Mouse (Mus musculus) CD4-positive helper T cell, adult 2 months (primary cell): Measurements from ENCODE around the gene Ankrd33b.

Experiments used
- DNase-seq: peaks from one replicate; pipeline ENCODE4 v3.0.0-alpha.2; 2012; ENCODE audit warnings: low read depth, missing footprints, low spot score

The Ankrd33b gene

DNA sequence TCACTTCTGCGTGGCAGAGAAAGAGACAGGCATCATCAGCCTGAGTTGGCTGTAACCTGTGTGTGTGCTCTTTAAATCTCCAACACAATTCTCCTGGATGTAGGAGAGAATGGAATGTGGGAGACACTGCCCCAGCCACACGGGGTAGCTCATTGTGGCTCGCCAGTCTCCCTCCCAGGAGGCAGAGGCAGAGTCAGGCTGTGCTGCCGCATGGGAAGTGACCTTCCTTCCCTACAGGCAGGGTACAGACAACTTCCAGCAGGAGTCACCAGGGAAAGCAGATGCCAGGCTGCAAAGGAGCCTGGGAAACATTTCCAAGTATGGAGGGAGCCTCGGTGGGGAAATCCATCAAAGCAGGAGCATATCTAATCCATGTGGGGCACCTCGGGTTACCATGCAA lies 62.3 kb downstream of the Ankrd33b start:
- no peak for DNase-seq

DNA sequence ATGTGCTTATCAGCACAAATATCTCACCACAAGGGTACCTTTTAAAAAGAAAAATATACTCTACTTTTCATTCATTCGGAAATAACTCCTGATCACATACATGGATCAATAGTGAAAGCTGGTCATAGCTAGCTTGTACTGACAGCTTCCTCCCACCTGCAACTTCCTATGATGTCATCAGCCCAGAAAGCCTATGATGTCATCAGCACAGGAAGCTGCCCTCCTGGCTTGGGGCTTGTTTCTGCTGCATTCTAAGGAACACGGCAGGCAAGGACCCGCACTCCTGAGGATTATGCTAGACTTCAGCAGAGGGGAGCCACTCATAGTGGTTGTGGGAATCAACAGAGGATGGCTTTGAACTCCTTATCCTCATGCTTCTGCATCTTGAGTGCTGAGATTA lies 63.2 kb downstream of the Ankrd33b start:
- no peak for DNase-seq

DNA sequence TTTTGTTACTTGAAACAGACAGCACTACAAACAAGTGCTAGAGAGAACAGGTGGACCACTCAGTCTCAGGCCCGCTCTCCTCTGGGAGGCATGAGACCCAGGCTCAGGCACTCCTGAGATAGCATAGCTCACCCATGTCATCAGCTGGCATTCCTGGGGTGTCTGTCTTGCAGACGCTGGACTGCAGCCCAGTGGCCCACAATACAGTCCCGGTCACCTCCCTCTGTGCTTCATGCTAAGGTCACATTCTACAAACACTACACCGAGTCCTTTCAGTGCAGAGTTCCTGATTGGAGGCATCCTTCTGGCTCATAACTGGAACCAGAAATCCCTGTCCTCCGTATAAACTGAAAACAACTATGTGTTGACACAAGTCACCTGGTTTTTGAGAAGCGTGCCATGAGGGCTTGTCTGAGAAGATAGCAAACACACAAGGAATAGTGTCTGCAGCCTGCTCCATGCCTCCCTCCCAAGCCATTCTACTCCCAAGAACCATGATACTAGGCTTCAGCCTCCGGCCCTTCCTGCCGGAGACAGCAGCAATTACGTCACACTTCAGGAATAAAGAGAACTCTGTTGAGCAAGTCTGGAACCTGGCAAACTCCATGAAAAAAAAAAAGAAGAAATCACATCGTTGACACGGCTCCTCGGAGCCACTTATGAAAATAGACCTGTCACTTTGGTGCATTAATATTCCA lies 65.1 kb downstream of the Ankrd33b start:
- no peak for DNase-seq

DNA sequence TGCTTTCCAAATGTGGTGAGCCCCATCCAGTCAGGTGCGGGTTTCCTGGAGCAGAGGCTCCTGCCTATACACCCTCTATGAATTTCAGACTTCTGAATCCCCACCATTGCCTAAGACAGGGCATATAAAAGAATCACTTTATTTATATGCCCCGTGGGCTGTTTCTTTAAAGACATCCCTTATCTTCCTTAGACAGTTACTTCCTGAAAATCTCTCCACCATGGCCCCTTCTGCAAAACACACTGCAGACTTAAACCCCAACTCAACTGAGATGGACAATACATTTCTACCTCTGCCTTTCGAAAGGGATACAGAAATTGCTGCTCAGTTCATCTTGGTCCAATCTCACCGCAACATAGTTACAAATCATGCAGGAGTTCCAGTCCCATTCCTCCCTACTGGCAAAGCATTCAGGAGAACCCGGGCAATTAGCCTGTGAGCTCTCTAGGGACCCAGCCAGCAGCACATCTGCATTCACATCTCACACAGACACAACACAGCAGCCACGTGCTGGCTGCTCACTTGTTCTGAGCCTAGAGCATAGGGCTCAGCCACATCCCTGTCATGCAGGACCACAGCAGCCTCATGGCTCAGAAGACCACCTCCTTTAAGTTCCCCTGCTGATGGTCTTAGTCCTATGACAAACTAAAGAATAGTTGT lies 68.1 kb downstream of the Ankrd33b start:
- DNase-seq: no peak

DNA sequence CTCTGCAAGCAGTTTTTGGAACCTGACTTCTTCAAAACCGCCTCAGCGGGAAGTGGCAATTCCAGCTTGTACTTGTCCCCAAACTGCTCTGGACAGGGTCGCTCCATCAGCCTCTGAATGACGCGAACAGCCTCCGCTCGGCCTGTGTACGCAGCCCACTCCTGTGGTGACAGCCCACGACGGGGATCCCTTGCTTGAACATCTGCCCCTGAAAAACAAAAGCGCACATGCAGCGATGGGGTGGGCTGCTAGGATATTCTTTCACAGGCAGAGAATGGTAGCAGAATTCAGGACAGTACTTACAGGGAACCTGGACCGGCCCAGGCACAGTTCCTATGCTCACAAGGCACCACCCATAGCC lies 69.8 kb downstream of the Ankrd33b start:
- no peak for DNase-seq

DNA sequence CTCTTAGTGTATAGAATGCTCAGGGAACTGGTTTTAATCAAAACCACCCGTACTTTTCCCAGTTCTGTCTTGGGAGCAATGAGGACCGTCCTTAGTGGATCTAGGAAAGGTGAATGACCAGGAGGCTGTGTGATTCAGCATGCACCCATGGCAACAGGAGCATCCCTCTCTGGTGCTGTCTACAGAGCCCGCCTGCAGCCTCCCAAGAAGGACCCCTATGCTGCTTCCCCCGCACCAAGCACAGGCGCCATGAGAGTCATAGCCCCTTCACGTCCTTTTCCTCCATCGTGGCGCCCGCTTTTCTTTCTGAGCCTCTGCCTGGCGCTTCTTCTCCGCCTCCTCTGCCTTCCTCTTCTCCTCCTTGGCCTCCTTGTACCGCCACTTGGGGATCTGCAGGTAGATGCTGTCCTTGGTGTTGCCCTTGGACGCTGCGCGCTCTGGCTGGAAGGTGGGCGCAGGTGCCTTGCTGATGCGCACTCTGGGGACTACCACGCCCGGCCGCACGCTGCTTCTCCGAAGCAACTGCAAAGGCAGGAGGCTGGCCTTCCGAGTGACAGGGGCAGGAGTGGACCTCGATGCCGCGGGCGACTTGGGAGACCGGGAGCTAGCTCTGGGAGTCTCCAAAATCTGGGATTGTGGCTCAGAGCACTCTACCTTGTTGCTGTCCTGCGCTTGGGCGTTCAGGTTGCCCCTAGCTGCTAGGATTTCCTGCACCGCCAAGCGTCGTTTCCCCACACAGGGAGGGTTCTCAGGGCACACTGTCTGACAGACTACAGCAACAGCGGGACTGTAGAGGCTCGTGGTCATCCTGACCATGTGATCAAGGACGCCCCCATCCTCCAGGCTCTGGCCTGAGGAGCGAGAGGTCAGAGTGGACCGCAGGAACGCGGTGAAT lies 70.4 kb downstream of the Ankrd33b start:
- no peak for DNase-seq

DNA sequence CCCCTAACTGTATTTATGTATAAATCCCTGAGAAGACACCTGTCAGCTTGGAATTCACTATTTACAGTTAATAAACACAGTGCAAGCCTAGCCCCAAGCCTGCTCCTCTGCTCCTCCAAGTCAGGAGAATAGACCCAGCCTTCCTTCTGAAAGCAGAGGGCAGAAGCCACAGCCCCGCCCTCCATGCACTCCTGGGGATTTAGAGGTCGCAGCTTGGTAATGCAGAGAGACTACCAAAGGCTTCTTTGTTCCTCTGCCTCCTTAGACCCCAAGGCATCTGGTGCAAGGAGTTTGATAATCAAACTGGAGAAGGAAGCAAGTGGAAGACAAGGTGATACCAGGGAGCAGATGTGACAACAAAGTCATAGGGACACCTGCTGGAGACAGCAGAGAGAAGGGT lies 73.2 kb downstream of the Ankrd33b start:
- DNase-seq: no peak

DNA sequence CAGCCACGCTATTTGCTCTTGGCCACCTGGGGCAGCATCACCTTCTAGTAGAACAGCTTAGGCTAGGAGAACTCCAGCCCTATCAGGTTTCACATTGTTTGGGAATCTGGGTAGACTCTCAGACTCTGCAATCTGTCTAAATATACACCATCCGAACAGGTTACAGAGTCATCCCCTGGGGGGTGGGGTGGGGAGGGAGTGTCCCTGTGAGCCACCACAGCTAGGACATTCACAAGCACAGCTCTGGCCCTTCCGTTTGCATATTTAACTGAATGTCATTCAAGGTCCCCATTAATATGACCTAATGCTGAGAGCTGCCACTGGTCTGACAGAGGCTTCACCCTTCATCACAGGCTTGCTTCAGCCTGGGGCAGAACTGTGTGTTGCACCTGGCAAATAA lies 74.9 kb downstream of the Ankrd33b start:
- no peak for DNase-seq

DNA sequence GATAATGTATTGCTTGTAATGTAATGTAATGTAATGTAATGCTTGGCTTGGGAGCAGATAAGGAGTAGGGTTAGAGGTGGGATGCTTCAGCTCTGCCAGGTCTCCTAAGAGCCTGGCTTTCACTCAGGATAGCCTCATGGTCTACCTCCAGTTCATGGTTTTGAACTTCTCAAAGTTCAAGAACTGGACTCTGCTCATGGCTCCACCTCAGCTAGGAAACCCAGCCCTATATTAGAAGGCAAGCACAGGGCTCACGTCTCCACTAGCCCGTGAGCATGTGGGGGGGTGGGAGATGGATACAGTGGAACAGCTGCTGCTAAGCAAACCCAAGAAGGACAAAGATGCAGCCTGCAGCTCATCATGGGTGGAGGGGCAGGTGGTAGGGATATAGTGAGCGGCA lies 81.8 kb downstream of the Ankrd33b start:
- DNase-seq: no peak

DNA sequence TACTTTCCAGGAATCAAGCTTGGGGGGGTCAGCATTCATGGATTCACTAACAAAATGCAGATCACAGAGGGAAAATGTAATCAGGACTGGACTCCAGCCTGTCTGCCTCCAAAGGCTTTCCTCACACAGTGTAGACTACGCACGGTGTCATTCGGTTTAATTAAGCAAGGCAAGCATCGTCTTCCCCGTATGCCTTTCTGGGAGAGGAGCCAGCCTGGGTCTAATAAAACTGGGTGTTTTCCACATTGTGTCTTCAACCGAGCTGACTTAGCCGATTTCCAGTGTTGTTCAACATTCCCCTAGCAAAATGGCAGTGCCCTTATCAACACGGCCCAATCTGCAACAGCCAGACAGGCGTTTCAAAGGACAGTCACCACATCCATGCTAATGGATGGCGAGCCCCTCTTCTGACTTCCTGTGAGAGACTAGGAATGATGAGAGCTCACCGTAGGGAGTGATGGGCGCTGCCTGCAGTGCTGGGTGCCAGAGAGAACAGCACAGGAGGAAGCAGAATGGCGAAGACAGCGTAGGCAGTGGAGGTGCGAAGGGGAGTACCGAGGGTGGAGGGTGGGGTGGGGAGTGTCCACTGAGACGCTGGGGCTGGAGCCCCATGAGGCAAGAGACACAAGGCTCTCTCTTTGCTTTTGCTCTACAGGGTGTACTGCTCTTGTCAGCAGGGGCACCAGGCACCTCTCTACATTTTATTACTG lies 82.4 kb downstream of the Ankrd33b start:
- no peak for DNase-seq

DNA sequence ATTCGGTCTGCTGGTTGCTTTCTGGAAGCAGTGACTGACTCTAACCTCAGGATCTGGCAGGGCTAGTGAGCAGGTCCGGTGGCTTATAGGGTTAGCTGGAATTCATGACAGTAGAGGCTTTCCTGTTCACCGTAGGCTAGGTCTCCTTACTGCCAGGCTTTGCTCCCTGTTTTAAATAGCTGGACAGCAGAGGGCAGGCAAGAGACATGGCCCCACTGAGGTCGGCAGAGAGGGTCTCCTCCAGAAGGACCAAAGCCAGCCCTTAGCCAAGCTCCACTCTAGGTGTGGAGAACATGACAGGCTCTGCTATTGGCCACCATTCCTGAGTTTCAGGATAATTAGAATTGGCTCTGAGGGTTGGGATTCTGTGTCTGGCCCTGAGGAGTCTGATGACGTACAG lies 83.4 kb downstream of the Ankrd33b start:
- DNase-seq: no peak

DNA sequence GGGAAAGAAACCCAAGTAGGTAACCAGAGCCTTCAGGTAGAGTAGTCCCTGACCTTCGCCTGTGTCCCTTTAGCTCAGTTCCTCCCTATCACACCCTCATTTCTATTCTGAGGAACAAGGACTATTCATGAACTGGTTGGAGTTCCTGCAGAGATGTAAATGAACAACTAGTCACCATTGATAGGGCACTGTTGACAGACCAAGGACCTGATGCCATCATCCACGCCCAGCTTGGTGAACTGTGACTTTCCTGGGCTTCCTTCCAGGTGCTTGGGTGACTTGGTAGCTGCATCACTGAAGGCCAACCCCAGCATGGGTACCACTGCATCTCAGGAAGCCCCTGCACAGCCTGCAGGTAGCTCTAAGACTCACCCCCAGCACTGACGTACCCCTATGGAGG lies 85.2 kb downstream of the Ankrd33b start:
- DNase-seq: no peak

DNA sequence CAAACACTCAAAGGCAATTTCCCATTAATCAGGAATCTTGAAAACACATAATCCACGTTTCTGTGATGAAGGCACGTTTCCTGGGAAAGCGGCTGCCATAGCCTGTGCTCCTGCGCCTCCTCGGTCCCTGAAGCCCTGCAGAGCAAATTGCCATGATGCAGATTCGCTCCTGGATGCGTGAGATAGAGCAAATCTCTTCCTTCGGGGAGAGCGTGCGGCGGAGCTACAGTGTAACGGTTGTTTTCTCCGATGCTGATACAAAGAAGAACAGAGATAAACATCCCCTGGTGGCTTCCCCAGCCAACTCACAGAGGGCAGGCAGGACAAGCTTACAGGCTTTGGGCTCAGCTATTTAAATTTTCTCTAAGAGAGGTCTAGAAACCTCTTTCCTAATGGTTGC lies 85.7 kb downstream of the Ankrd33b start:
- no peak for DNase-seq

DNA sequence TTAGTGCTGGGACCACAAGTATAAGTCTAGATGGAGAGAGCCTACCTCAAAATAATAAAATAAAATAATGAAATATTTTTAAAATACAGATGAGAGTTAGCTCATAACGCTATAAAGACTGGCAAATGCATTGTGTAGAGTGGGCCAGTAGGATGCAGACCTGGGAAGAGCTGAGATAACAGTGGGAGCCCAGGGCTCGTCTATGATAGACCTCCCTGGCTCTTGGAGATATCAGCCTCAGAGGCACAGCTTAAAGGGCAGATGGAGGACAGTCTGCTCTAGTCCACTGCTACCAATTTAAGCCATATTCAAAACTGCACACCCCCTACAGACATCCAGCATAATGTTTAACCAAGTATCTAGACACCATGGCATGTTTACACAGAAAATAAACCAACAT lies 86.8 kb downstream of the Ankrd33b start:
- no peak for DNase-seq

DNA sequence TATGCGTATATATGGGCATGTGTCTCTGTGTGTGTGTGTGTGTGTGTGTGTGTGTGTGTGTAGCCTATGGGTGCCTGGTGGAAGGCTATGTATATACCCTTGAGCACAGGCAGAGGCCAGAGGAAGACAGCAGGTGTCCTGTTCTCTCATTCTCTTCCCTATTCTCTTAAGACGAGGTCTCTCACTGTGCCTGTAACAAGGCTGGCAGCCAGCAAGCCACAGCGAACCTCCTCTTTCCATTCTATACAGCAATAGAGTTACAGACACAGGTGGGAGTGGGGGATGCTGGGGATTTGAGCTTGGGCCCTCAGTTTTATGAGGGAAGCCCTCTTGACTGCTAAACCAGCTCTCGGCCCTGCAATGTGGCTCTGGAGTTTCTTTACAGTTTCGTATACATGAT lies 87.5 kb downstream of the Ankrd33b start:
- DNase-seq: no peak

DNA sequence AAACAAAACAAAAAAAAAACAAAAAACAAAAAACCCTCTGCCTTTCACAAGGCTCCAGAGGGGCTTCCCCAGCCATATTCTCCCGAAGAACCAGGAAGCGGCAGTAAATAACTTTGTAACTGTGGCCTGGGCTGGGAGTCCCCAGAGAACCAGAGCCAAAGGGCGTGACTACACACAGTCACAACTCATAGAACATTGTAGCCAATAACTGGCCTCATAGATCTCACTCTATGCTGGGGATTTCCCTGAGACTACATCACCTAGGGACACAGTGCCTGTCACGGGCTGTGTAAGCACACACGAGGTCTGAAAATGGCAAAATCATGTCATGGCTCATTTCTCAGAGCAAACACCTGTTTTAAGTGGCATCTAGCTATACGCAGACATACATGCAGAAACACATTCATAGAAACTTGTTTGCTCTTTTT lies 87.9 kb downstream of the Ankrd33b start:
- peak; percentile 22 for DNase-seq

DNA sequence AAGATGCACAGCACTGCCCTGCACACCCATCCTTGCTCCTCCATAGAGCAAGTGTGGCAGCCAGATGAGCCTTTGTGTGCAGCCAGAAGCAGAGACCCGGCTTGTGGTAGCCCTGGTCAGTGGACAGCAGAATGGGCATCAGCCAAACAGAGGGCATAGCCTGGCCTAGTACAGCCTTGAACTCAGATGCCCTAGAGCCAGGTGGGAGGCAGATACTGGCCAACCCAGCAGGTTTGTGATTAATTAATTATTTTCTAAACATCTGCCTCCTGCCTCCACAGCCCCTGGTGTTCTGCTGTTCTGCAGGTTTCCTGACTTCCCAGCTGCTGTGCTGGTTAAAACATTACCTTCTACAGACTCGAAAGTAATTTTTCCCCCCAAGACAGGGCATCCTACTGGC lies 88.4 kb downstream of the Ankrd33b start:
- no peak for DNase-seq

DNA sequence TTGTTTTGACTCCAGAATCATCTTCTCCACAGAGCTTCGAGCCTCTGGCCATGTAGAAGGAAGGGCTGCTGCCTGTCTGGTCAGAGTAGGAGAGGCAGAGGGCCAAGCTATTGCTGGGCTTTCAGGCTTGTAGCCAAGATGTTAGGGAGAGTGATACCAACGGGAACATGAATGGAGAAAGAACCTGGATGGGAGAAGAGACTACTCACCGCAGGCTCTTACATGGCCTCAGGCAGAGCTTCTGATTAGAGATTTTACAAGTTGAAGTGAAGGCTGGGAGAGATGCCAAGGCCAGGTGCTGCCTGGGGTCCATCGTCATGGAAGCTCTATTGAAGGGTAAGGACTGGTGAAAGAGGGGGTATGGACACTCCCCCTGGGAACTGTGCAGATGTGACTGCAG lies 89.4 kb downstream of the Ankrd33b start:
- DNase-seq: no peak

DNA sequence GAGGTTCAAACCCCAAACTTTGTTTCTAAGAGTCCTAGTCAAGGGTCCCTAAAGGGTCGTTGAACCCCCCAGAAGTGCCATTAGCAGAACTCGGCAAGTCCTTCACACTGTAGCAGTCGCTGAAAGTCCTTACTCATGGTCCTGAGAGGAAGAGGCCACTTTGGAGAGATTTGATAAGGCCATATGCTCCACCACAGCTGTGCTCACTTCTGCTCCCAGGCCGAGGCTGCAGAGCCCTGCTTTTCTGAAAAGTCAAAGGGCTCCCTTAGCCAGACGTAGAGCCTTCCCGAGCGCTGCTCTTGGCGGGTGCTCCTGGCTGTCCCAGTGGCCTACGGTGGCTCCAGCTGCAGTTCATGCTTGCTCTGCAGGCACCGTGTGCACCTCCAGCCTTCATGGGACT lies 94.0 kb downstream of the Ankrd33b start:
- no peak for DNase-seq

DNA sequence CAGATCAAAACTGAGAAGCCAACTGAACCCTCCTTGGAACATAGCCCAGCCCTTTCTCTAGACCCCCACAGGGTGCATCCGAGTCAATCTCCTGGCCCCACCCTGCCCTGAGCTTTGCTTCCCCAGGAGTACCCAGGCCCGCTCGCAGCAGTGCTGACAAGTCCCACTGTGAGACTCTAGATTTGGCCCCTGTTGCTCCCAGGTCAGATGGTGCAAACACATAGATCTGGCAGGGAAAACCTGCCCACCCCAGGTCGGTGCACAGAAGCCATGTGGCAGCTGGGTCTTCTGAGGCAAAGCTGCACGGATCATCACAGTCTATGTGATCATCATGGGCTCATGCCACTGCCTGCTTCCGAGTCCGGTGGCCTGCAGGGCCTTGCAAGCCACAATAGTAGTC lies 94.8 kb downstream of the Ankrd33b start:
- no peak for DNase-seq

DNA sequence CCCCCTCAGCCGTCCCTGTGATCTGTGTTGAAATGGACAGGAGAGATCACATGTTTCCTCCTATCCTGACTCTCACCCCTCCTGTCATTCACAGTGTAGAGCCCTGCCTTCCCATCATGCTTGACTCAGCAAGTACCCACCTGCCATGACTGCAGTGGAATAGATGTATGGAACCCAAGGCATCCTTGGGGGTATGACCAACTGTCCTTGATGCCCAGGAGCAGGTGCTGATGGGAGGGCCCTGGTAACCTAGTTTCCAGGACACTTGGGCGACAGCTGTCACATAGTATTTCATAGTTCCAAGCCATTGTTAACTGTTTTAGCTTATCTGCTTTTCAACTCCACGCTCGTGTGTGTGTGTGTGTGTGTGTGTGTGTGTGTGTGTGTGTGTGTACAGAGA lies 98.0 kb downstream of the Ankrd33b start:
- DNase-seq: no peak

DNA sequence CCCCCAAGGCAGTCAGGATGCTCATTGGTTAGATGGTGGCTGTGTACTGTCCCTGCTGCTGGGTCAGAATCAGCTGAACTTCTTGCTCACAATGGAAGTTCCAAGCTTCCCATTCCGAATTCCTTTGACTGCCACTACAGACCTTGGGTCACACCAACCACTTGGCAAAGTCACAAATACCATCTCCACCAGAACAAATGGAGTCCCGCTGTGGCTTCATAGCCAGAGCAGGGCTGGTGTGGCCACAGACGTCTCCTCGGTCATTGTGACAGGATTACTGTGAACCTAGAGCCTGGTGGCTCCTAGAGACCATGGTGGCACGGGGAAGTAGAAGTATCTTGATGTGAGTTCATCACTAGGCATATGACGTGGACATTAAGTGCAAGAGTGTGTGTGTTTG lies 99.4 kb downstream of the Ankrd33b start:
- no peak for DNase-seq
